Mouse (Mus musculus) ES-Bruce4 (cell line): ENCODE measurements around the gene Abcc12. TPM values are rescaled to one million over a fixed set of nuclear protein-coding genes. Genes with fewer than 3 reads are reported as not detected.

Experiments
- H3K27ac ChIP-seq: 2 replicates; pipeline ENCODE4 v1.5.1; 2012; ENCODE audit warnings: low read length, inconsistent platforms; ENCODE audit not compliant: insufficient read depth
- H3K27me3 ChIP-seq: 2 replicates; pipeline ENCODE4 v1.6.1; 2012; ENCODE audit warnings: mild to moderate bottlenecking, low read length, inconsistent platforms; ENCODE audit not compliant: control insufficient read depth, poor library complexity, insufficient read depth, severe bottlenecking
- H3K36me3 ChIP-seq: 2 replicates; pipeline ENCODE4 v1.6.1; 2012; ENCODE audit warnings: inconsistent platforms, mild to moderate bottlenecking, low read length, moderate library complexity; ENCODE audit not compliant: control insufficient read depth, poor library complexity, insufficient read depth, severe bottlenecking
- H3K4me1 ChIP-seq: one replicate; pipeline ENCODE4 v1.8.1; 2011; ENCODE audit warnings: low read length; ENCODE audit not compliant: control insufficient read depth, insufficient read depth
- H3K4me3 ChIP-seq: 2 replicates; pipeline ENCODE4 v1.5.1; 2011; ENCODE audit warnings: low read depth, mild to moderate bottlenecking, low read length
- H3K9ac ChIP-seq: 2 replicates; pipeline ENCODE4 v1.6.1; 2012; ENCODE audit warnings: low read depth, mild to moderate bottlenecking, inconsistent platforms; ENCODE audit not compliant: poor library complexity, severe bottlenecking
- H3K9me3 ChIP-seq: replicated peaks from 2 replicates; pipeline ENCODE4 v1.6.1; 2012; ENCODE audit warnings: mild to moderate bottlenecking, low read length, inconsistent platforms; ENCODE audit not compliant: control insufficient read depth, poor library complexity, insufficient read depth, severe bottlenecking
- CTCF ChIP-seq: IDR thresholded peaks from one replicate; pipeline ENCODE4 v1.8.1; 2011; ENCODE audit warnings: low read depth, low read length
- EP300 ChIP-seq: IDR thresholded peaks from 2 replicates; pipeline ENCODE4 v1.6.1; 2011; ENCODE audit warnings: low read depth, low read length; ENCODE audit not compliant: insufficient read depth
- POLR2A ChIP-seq: IDR thresholded peaks from one replicate; pipeline ENCODE4 v1.8.1; 2011; ENCODE audit warnings: low read length; ENCODE audit not compliant: insufficient read depth
- polyA plus RNA-seq: library from polyadenylated mRNA; stranded (reverse); fragments of >200 nt; gene quantifications from 2 replicates; pipeline ENCODE4 v1.2.4, GENCODE M21; 2011; ENCODE audit warnings: low read depth; ENCODE audit not compliant: missing spikeins, insufficient read depth, insufficient read length

Abcc12 gene
- polyA plus RNA-seq, 1 experiment: not detected

DNA sequence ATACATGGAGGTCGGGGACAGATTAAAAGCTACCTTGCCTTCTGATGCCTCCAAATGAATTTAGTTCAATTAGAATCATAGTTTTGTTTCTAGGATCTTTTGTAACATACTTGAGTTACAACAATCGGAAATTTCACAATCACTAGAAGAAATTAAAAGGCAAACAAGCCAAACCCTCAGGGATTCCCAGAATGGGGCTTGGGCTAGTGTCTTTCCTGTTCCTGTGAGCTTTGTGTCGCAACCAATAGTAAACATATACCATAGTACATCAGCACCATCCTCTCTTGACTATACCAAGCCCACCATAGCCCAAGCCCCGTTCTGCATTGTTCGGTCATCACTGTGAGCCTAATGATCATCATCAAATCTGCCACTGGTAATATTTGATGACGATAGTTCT, 18.8 kb upstream of the Abcc12 start:
- Histone ChIP-seq H3K27ac (no peak overlapping the region), H3K9ac (no peak overlapping the region), H3K4me1 (no peaks in the 10 kb centered on the region), H3K36me3 (no peaks in the 10 kb centered on the region), H3K4me3 (no peak overlapping the region), H3K9me3 (no peaks in the 10 kb centered on the region), H3K27me3 (no peaks in the 10 kb centered on the region)
- TF ChIP-seq EP300: no peak
- TF ChIP-seq POLR2A: no peak

DNA sequence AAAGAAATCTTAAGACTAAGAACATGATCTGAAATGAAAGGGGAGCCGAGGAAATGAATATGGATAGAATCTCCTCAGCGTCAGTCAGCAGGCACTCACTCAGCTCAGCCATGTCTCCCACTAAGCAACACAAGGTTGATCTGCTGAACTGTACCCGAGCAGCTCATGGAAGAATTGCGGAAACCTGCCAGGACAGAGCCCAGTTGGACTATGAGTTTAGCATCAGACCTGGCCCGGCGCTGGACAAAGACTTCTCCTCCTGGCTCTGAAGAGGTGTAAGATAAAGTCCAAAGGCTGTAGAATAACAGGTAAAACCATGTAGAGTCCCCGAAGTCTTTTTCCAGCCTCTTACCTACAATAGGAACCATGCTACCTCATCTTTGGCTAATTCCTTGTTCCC, 17.2 kb upstream of the Abcc12 start:
- Histone ChIP-seq H3K9me3 (no peaks in the 10 kb centered on the region), H3K9ac (no peak overlapping the region), H3K27me3 (no peaks in the 10 kb centered on the region), H3K27ac (no peak overlapping the region), H3K4me3 (no peak overlapping the region), H3K36me3 (no peaks in the 10 kb centered on the region), H3K4me1 (no peaks in the 10 kb centered on the region)
- TF ChIP-seq POLR2A: no peak
- no peak for TF ChIP-seq CTCF

DNA sequence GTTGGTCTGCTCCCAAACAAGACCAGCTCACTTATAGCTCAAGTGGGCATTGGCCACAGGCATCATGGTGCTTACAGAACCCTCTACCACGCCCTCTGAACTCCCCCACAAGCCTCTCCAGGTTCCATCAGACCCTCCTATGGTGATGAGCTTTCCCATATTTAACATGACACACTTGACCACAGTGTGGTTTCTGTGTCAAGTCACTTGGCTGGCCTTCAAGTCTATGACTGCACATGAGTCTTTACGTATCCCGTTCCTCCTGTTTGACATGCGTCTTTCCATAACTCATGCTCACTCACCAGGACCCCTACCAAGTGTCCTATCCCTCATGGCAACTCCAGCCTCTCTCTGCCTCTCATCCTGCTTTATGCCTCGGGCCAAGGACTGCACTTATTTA, 15.2 kb upstream of the Abcc12 start:
- Histone ChIP-seq H3K4me3 (no peak overlapping the region), H3K4me1 (no peaks in the 10 kb centered on the region), H3K36me3 (no peaks in the 10 kb centered on the region), H3K27ac (no peak overlapping the region), H3K27me3 (no peaks in the 10 kb centered on the region), H3K9ac (no peak overlapping the region), H3K9me3 (no peaks in the 10 kb centered on the region)
- TF ChIP-seq CTCF: no peak
- TF ChIP-seq POLR2A: no peak
- TF ChIP-seq EP300: no peak

DNA sequence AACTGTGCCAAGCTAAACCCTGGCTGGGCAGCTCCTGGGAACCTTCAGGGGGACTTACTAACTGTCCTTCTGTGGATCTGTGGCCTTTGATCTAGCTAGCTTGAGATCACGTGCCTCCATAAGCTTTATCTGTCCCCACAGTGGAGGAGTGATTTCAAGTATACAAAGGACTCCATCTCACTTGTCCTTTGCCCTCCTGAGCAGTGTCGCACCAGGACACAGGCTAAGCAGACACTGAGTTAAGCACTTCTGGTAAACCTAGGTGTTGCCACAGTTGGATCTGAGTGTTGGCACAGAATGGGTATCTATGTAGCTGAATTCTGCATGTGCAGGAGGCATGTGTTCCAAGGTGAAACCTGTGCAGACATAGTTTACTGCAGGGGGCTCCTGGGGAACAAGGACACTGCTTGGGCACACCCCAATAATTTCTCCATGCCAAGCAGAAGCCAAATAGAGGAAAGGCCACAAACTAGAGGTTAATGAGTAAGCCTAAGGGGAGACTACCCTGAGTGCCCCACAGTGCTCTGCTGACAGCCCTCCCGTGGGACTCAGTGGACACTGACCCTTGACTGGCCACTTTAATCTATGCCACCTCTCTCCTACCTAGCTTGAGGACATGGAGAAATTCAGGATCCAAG, 13.8 kb upstream of the Abcc12 start:
- no peak overlapping the region for H3K4me3 ChIP-seq
- H3K36me3 ChIP-seq: no peaks in the 10 kb centered on the region
- TF ChIP-seq CTCF: no peak
- no peak for TF ChIP-seq EP300
- no peak for TF ChIP-seq POLR2A
- no peaks in the 10 kb centered on the region for H3K9me3 ChIP-seq
- H3K4me1 ChIP-seq: no peaks in the 10 kb centered on the region
- H3K27ac ChIP-seq: no peak overlapping the region
- H3K9ac ChIP-seq: no peak overlapping the region
- no peaks in the 10 kb centered on the region for H3K27me3 ChIP-seq

DNA sequence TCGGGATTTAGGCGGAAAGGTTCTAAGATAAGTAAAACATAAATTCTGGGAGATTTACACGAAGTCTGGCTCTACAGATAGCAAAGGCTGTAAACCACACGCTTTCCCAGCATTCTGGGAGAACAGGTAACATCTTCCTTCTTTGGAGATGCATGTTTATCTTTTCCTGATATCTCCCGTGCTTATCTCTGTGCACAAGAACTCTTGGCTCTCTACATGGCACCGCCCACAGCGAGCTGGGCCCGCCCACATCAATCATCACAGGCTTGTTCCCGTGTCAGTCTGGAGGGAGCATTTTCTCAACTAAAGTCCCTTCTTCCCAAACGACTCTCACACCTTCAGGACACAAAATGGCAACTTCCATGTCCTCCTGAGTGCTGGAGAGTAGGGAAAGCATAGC, 12.6 kb upstream of the Abcc12 start:
- Histone ChIP-seq H3K4me1 (no peaks in the 10 kb centered on the region), H3K9ac (no peak overlapping the region), H3K27me3 (no peaks in the 10 kb centered on the region), H3K4me3 (no peak overlapping the region), H3K27ac (no peak overlapping the region), H3K9me3 (no peaks in the 10 kb centered on the region), H3K36me3 (no peaks in the 10 kb centered on the region)
- no peak for TF ChIP-seq CTCF
- no peak for TF ChIP-seq EP300
- no peak for TF ChIP-seq POLR2A

DNA sequence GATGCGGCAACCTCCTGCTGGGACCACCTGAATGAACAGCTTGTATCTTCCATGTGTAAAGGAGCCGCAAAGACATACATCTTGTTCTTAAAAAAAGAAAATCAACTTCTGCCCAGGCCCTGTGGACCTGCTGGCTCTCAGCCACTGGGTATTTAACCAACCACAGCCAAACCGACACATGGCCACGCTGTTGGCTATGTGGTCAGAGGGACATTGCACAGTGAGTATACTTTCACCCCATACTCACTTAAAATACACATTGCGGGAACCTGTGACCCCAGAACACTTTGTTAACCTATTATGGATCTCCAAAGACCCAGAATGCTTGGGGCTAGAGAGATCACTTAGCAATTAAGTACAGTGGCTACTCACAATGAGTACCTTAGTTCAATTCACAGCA, 7.9 kb upstream of the Abcc12 start:
- H3K4me1 ChIP-seq: no peaks in the 10 kb centered on the region
- no peaks in the 10 kb centered on the region for H3K36me3 ChIP-seq
- H3K4me3 ChIP-seq: no peak overlapping the region
- H3K9ac ChIP-seq: no peak overlapping the region
- H3K27me3 ChIP-seq: no peaks in the 10 kb centered on the region
- TF ChIP-seq CTCF (no peak), EP300 (no peak), POLR2A (no peak)
- H3K27ac ChIP-seq: no peak overlapping the region
- no peaks in the 10 kb centered on the region for H3K9me3 ChIP-seq
